Mouse (Mus musculus) embryonic facial prominence, embryonic 11.5 days (tissue): ENCODE data around the gene Prrt2. TPM values are rescaled to one million over a fixed set of nuclear protein-coding genes. Genes with fewer than 3 reads are reported as not detected.
A peak's percentile ranks its signal among the peaks of the same experiment; 100 is the strongest.

Experiments
- ATAC-seq: fragments of 200-750 bp; cut with Nextera tagmentation; replicated peaks from 2 replicates; pipeline ENCODE4 v1.8.0; 2017; ENCODE audit warnings: low read depth; ENCODE audit not compliant: insufficient number of reproducible peaks, low FRiP score, low TSS enrichment
- DNase-seq: peaks from one replicate; pipeline ENCODE4 v3.0.0-alpha.2; 2015; ENCODE audit warnings: low spot score
- H3K27ac ChIP-seq: fragments of 300-500 bp; sonication (generic); replicated peaks from 2 replicates; pipeline ENCODE4 v1.5.1; 2014; ENCODE audit warnings: mild to moderate bottlenecking, low read depth, low read length, control low read depth
- H3K27me3 ChIP-seq: fragments of 300-500 bp; sonication (generic); 2 replicates; pipeline ENCODE4 v1.6.1; 2014; ENCODE audit warnings: mild to moderate bottlenecking, low read length, moderate library complexity, mixed read lengths; ENCODE audit not compliant: control insufficient read depth, insufficient read depth
- H3K36me3 ChIP-seq: fragments of 300-500 bp; sonication (generic); replicated peaks from 2 replicates; pipeline ENCODE4 v1.6.1; 2014; ENCODE audit warnings: low read depth, mild to moderate bottlenecking, low read length, moderate library complexity, mixed read lengths; ENCODE audit not compliant: control insufficient read depth, insufficient read depth
- H3K4me1 ChIP-seq: fragments of 300-500 bp; sonication (generic); 2 replicates; pipeline ENCODE4 v1.6.1; 2014; ENCODE audit warnings: low read length, mixed read lengths; ENCODE audit not compliant: control insufficient read depth, insufficient read depth
- H3K4me2 ChIP-seq: fragments of 300-500 bp; sonication (generic); 2 replicates; pipeline ENCODE4 v1.6.1; 2014; ENCODE audit warnings: low read depth, mild to moderate bottlenecking, control low read depth, low read length, moderate library complexity
- H3K4me3 ChIP-seq: fragments of 300-500 bp; sonication (generic); 2 replicates; pipeline ENCODE4 v1.5.1; 2014; ENCODE audit warnings: low read depth, low read length, control low read depth
- H3K9ac ChIP-seq: fragments of 300-500 bp; sonication (generic); replicated peaks from 2 replicates; pipeline ENCODE4 v1.6.1; 2014; ENCODE audit warnings: mild to moderate bottlenecking, control low read depth, low read length
- H3K9me3 ChIP-seq: fragments of 300-500 bp; sonication (generic); replicated peaks from 2 replicates; pipeline ENCODE4 v1.6.1; 2016; ENCODE audit warnings: mild to moderate bottlenecking, low read length, inconsistent platforms, mixed read lengths; ENCODE audit not compliant: control insufficient read depth
- WGBS: fragments of 180-500 bp; shearing (Covaris S2); extraction: QIAGEN DNeasy Blood & Tissue Kit; methylation state at CpG from one replicate; pipeline ENCODE4 v1.1.7; 2014; 5-methylcytosine and 5-hydroxymethylcytosine counted together
- polyA plus RNA-seq: library from polyadenylated mRNA; unstranded; fragments of >200 nt; fragmentation: Nextera tagmentation; extraction: Ambion mirVana; gene quantifications from 2 replicates; pipeline ENCODE4 v1.2.1, GENCODE M21; 2014

Gene Prrt2
- polyA plus RNA-seq, 1 experiment from 2014 or later, result 7.6 TPM

DNA sequence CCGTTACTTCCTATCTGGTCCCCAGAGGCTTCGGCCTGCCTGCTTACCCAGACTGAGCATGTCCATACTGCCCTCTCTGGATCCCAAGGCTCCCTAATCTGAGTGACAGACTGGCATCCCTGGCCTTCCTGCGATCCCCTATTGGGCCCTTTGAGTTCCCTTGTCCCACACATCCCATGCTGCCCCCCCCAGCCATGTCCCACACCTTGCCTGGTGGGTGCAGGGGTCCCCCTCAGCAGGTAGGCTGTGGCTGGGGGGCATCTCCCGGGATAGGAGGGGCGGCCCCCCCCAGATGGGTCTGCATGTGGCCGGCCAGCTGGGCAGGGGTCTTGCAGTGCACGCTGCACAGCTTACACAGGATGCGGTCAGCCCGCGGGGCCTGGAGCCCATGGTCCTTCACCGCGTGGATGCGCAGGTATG is 2.3 kb upstream of the Prrt2 start:
- ATAC-seq (no peak), DNase-seq (no peak)
- Histone ChIP-seq H3K36me3 (peaks cover 4% of the 10 kb centered on the region), H3K4me1 (peaks cover 18% of the 10 kb centered on the region), H3K4me2 (peak overlapping the region; percentile 97), H3K9ac (peak overlapping the region; percentile 100), H3K27ac (peak overlapping the region; percentile 20; the same call in 1 of the 2 replicates), H3K27me3 (no peaks in the 10 kb centered on the region), H3K9me3 (no peaks in the 10 kb centered on the region), H3K4me3 (peak overlapping the region; percentile 99)
- 82% methylated on average over 13 of the region's 13 CpGs for WGBS

DNA sequence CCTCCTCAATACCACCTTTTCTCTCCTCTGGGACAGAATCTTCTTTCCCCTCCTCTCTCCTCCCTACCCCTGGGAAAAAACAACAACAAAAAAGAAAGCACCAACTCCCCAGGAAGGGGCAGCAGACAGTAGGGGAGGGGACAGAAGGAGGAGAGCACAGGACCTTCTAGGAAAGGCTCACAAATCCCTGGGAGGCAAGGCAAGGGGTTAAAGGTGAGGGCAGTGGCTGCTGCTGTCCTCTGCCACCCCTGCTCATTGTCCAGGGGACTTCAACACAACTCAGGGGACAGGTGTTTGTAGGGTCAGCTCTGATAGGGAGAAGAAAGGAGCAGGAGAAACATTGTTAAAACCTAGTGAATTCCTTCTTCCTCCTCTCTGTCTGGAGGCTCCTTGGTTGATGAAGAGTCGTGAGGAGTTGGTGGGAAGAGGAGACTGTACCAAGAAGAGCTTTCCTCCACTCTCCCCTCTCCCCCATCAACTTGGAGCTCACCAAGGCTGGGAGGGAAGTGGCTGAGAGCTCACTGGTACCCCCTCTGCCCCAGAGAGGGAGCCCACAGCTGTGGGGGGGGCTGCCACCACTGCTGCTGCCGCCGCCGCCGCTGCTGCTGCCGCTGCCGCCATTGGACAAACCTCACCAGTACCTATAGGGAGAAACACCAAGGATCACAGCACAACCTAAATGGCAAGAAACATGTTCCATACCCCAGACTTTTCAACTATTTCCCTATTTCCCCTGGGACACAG is 1.7 kb upstream of the Prrt2 start:
- WGBS, result 84% methylated on average over 7 of the region's 7 CpGs
- Histone ChIP-seq H3K36me3 (peaks cover 4% of the 10 kb centered on the region), H3K4me2 (no peak overlapping the region; the same call in 1 of the 2 replicates), H3K9me3 (no peaks in the 10 kb centered on the region), H3K4me1 (peaks cover 15% of the 10 kb centered on the region), H3K9ac (peak overlapping the region; percentile 18), H3K4me3 (no peak overlapping the region; the same call in 1 of the 2 replicates), H3K27me3 (no peaks in the 10 kb centered on the region), H3K27ac (no peak overlapping the region; the same call in 1 of the 2 replicates)
- ATAC-seq, result no peak
- DNase-seq, result no peak

GRCm38 (mm10) chr7:127021563-127022527 is 834 bp upstream of the Prrt2 start:
- DNase-seq, result peak; percentile 49
- ATAC-seq, result no peak
- Histone ChIP-seq H3K27me3 (no peaks in the 10 kb centered on the region), H3K9ac (peak overlapping the region; percentile 74), H3K4me1 (peaks cover 15% of the 10 kb centered on the region), H3K4me2 (peak overlapping the region; percentile 83), H3K36me3 (peaks cover 4% of the 10 kb centered on the region), H3K4me3 (peak overlapping the region; percentile 46), H3K27ac (peak overlapping the region; percentile 62), H3K9me3 (no peaks in the 10 kb centered on the region)
- 49% methylated on average over 5 of the region's 5 CpGs for WGBS

DNA sequence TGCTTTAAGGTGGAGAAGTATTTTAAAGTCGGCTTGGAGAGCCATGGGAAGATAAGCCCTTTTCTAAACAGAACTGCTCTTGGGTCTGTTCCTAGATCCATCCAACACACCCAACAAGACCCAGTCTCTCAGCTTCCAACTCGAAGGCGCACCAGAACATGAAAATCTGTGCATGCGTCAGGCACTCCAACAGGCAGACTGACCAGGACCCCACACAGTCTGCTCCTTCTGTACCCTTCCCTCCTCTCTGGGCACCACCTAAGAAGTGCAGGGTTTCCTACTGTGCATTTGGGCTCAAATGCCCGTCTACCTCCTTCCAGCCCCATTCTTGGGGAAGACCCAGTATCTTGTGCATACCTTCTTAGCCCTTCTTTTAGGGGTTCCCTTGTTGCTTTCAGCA is 520 bp downstream of the Prrt2 start:
- Histone ChIP-seq H3K4me2 (peak overlapping the region; percentile 83), H3K27ac (peak overlapping the region; percentile 62; the same call in 1 of the 2 replicates), H3K36me3 (peaks cover 4% of the 10 kb centered on the region), H3K4me1 (peaks cover 15% of the 10 kb centered on the region), H3K27me3 (no peaks in the 10 kb centered on the region), H3K9ac (peak overlapping the region; percentile 74), H3K4me3 (peak overlapping the region; percentile 46), H3K9me3 (no peaks in the 10 kb centered on the region)
- 37% methylated on average over 5 of the region's 5 CpGs for WGBS
- ATAC-seq (no peak), DNase-seq (no peak)

- peaks cover 18% of the 10 kb centered on the region for H3K4me1 ChIP-seq
Measured at GRCm38 (mm10) chr7:127020031-127020430, 980 bp downstream of the Prrt2 start.

DNA sequence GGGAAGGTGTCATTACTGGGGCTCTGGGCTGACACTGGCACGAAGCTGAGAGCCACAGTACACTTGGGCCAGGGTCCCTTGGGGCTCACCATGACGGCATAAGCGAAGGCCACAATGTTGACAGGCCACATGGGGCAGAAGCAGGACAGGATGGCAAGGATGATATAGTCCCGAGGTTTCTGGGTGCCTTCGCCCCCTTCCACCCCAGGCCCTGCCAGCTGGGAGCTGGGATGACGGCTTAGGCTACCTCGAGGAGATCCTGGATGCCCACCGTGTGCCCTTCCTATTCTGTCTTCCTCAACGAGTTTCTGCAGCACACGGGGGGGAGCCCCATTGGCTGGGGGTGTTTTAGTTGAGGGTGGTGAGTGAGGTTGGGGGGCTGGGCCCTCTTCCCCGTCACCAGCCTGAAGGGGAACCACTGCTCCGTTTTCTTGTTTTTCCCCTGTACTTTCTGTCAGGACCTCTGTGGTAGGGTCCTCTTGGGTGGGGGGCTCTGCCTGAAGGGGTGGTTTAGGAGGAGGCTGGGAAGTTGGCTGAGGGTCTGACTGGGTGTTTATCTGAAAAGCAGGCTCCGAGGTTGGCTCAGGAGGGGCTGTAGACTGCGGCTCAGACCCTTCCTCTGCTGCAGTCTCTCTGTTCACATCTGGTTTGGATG is 1.6 kb downstream of the Prrt2 start:
- H3K4me1 ChIP-seq, result peaks cover 22% of the 10 kb centered on the region
- H3K9ac ChIP-seq, result peak overlapping the region; percentile 74
- no peaks in the 10 kb centered on the region for H3K9me3 ChIP-seq
- ATAC-seq, result no peak
- DNase-seq, result no peak
- peaks cover 4% of the 10 kb centered on the region for H3K36me3 ChIP-seq
- no peaks in the 10 kb centered on the region for H3K27me3 ChIP-seq
- no peak overlapping the region for H3K4me3 ChIP-seq
- WGBS, result 77% methylated on average over 14 of the region's 14 CpGs
- peak overlapping the region; percentile 83 for H3K4me2 ChIP-seq
- H3K27ac ChIP-seq, result 0 out of 2 replicates have a peak overlapping the region, but pooled peaks have one; percentile 7

More at GRCm38 (mm10) chr7:127020031-127020430, 980 bp downstream of the Prrt2 start:
- Histone ChIP-seq H3K9me3 (no peaks in the 10 kb centered on the region), H3K9ac (peak overlapping the region; percentile 74), H3K27me3 (no peaks in the 10 kb centered on the region), H3K4me3 (peak overlapping the region; percentile 46), H3K36me3 (peaks cover 4% of the 10 kb centered on the region), H3K4me2 (peak overlapping the region; percentile 83), H3K27ac (0 out of 2 replicates have a peak overlapping the region, but pooled peaks have one; percentile 7)
- WGBS, result 78% methylated on average over 3 of the region's 3 CpGs
- no peak for DNase-seq
- no peak for ATAC-seq

- H3K4me3 ChIP-seq, result no peak overlapping the region
- DNase-seq (no peak), ATAC-seq (no peak)
- peaks cover 22% of the 10 kb centered on the region for H3K4me1 ChIP-seq
- no peak overlapping the region for H3K4me2 ChIP-seq
- H3K9me3 ChIP-seq, result no peaks in the 10 kb centered on the region
- H3K27ac ChIP-seq, result no peak overlapping the region
- no peaks in the 10 kb centered on the region for H3K27me3 ChIP-seq
- H3K36me3 ChIP-seq, result peaks cover 4% of the 10 kb centered on the region
- 69% methylated on average over 15 of the region's 15 CpGs for WGBS
- peak overlapping the region; percentile 74 for H3K9ac ChIP-seq
Measured at GRCm38 (mm10) chr7:127018416-127019305, 2.4 kb downstream of the Prrt2 start.
